Mouse (Mus musculus) hindbrain, embryonic 11.5 days (tissue): ENCODE results near the gene Scn7a. TPM values are rescaled to one million over a fixed set of nuclear protein-coding genes. Genes with fewer than 3 reads are reported as not detected.

Source experiments
- ATAC-seq: fragments of 200-750 bp; cut with Nextera tagmentation; 2 replicates; pipeline ENCODE4 v1.8.0; 2017; ENCODE audit warnings: mild to moderate bottlenecking, moderate TSS enrichment, moderate library complexity; ENCODE audit not compliant: low FRiP score
- DNase-seq: peaks from one replicate; pipeline ENCODE4 v3.0.0-alpha.2; 2015; ENCODE audit warnings: low spot score
- H3K27ac ChIP-seq: fragments of 300-500 bp; sonication (generic); 2 replicates; pipeline ENCODE4 v1.5.1; 2014; ENCODE audit warnings: mild to moderate bottlenecking, low read depth, low read length
- H3K27me3 ChIP-seq: fragments of 300-500 bp; sonication (generic); 2 replicates; pipeline ENCODE4 v1.6.1; 2014; ENCODE audit warnings: mild to moderate bottlenecking, low read length, moderate library complexity, mixed read lengths; ENCODE audit not compliant: control insufficient read depth, insufficient read depth
- H3K36me3 ChIP-seq: fragments of 300-500 bp; sonication (generic); 2 replicates; pipeline ENCODE4 v1.6.1; 2014; ENCODE audit warnings: mild to moderate bottlenecking, low read length, moderate library complexity, mixed read lengths; ENCODE audit not compliant: control insufficient read depth, insufficient read depth
- H3K4me1 ChIP-seq: fragments of 300-500 bp; sonication (generic); replicated peaks from 2 replicates; pipeline ENCODE4 v1.6.1; 2014; ENCODE audit warnings: low read length, mixed read lengths; ENCODE audit not compliant: control insufficient read depth, insufficient read depth
- H3K4me2 ChIP-seq: fragments of 300-500 bp; sonication (generic); replicated peaks from 2 replicates; pipeline ENCODE4 v1.6.1; 2014; ENCODE audit warnings: mild to moderate bottlenecking, low read depth, low read length
- H3K4me3 ChIP-seq: fragments of 300-500 bp; sonication (generic); 2 replicates; pipeline ENCODE4 v1.5.1; 2014; ENCODE audit warnings: low read depth, low read length
- H3K9ac ChIP-seq: fragments of 300-500 bp; sonication (generic); 2 replicates; pipeline ENCODE4 v1.6.1; 2014; ENCODE audit warnings: low read depth, low read length
- H3K9me3 ChIP-seq: fragments of 300-500 bp; sonication (generic); 2 replicates; pipeline ENCODE4 v1.6.1; 2016; ENCODE audit warnings: low read length; ENCODE audit not compliant: control insufficient read depth
- WGBS: fragments of 180-500 bp; shearing (Covaris S2); extraction: QIAGEN DNeasy Blood & Tissue Kit; methylation state at CpG from one replicate; pipeline ENCODE4 v1.1.7; 2014; 5-methylcytosine and 5-hydroxymethylcytosine counted together
- polyA plus RNA-seq: library from polyadenylated mRNA; unstranded; fragments of >200 nt; fragmentation: Nextera tagmentation; extraction: Ambion mirVana; gene quantifications from 2 replicates; pipeline ENCODE4 v1.2.1, GENCODE M21; 2014

The Scn7a gene
- polyA plus RNA-seq, 1 experiment from 2014 or later, result 0.73 TPM

GRCm38 (mm10) chr2:66644384-66644783 is 140.3 kb downstream of the Scn7a start:
- DNase-seq, result peak; percentile 48
- no peak; the same call in none of the 2 replicates for ATAC-seq
- no peaks in the 10 kb centered on the region for H3K36me3 ChIP-seq
- no peak overlapping the region for H3K9ac ChIP-seq
- no peak overlapping the region for H3K4me2 ChIP-seq
- H3K27me3 ChIP-seq, result no peaks in the 10 kb centered on the region
- H3K27ac ChIP-seq, result no peak overlapping the region
- H3K9me3 ChIP-seq, result no peaks in the 10 kb centered on the region
- WGBS, result 32% methylated on average over 5 of the region's 5 CpGs
- no peaks in the 10 kb centered on the region for H3K4me1 ChIP-seq
- no peak overlapping the region for H3K4me3 ChIP-seq

GRCm38 (mm10) chr2:66634580-66635359 is 149.9 kb downstream of the Scn7a start, which contains the start of gene Scn9a:
Gene Scn9a (minus strand): TSS chr2:66634962.
- Histone ChIP-seq H3K4me2 (peak within 1 kb of the TSS; percentile 69), H3K9me3 (no peaks in the 10 kb centered on the region), H3K4me3 (peak within 1 kb of the TSS; percentile 45), H3K27ac (no peak within 1 kb of the TSS), H3K27me3 (peaks cover 2% of the 10 kb centered on the region; the same call in 1 of the 2 replicates), H3K9ac (peak within 1 kb of the TSS; percentile 64), H3K4me1 (no peaks in the 10 kb centered on the region), H3K36me3 (no peaks in the 10 kb centered on the region)
- WGBS, result 2% methylated on average over 27 of the region's 29 CpGs
- DNase-seq (peak; percentile 72), ATAC-seq (peak; percentile 88)

- no peak for DNase-seq
- Histone ChIP-seq H3K4me2 (no peak overlapping the region), H3K9ac (no peak overlapping the region), H3K36me3 (no peaks in the 10 kb centered on the region), H3K27me3 (peaks cover 2% of the 10 kb centered on the region; the same call in 1 of the 2 replicates), H3K4me3 (no peak overlapping the region), H3K4me1 (no peaks in the 10 kb centered on the region), H3K9me3 (no peaks in the 10 kb centered on the region), H3K27ac (no peak overlapping the region)
- ATAC-seq, result no peak
- 30% methylated on average over 5 of the region's 5 CpGs for WGBS
Observed at GRCm38 (mm10) chr2:66632728-66633127, 152.0 kb downstream of the Scn7a start.

Other genes starting within 250 kb of the Scn7a start
- 3.7 and 6.0 TPM in 2 replicates for gene Scn9a, start 150.0 kb downstream of the Scn7a start, polyA plus RNA-seq